Mouse (Mus musculus) embryonic facial prominence, embryonic 13.5 days (tissue): Measurements from ENCODE around the gene Mcm5. TPM values are rescaled to one million over a fixed set of nuclear protein-coding genes. Genes with fewer than 3 reads are reported as not detected.

Experiments used
- polyA plus RNA-seq: library from polyadenylated mRNA; unstranded; fragments of >200 nt; fragmentation: Nextera tagmentation; extraction: Ambion mirVana; gene quantifications from 2 replicates; pipeline ENCODE4 v1.2.1, GENCODE M21; 2015

The Mcm5 gene
- polyA plus RNA-seq, 1 experiment from 2014 or later, result 177 TPM

Other genes with a start within 250 kb of the Mcm5 start
- gene Isx, start 236.4 kb upstream of the Mcm5 start, polyA plus RNA-seq, result not detected in 2 replicates
- gene Hmgxb4, start 116.2 kb upstream of the Mcm5 start, polyA plus RNA-seq, result 47.0 and 53.5 TPM in 2 replicates
- gene Tom1, start 75.9 kb upstream of the Mcm5 start, polyA plus RNA-seq, result 25.8 and 31.9 TPM in 2 replicates
- 24.0 and 29.0 TPM in 2 replicates for gene Hmox1, start 15.9 kb upstream of the Mcm5 start, polyA plus RNA-seq
- 0.08 and 0.11 TPM in 2 replicates for gene Rasd2, start 104.4 kb downstream of the Mcm5 start, polyA plus RNA-seq